13 mouse cellular contexts compared by ENCODE assay signal in genomic region chr4:151752551-151752950, GRCm38 (mm10).
DNase-seq lines count a peak whose midpoint lies in the region; ATAC-seq lines count a peak whose summit lies in the region.
"Had no signal": no experiment of that assay in that cellular context is flagged by ENCODE, and none has a peak within 500 bp of the region (broad histone marks: within the 10 kb centered on the region; RNA-seq: fewer than 3 reads in every experiment).

No protein-coding gene starts in this region.

- DNase-seq in cerebellum, postnatal 10 days: peak; percentile 57 to 62
- no peak for DNase-seq in cerebellum, postnatal 25 days
- peak; percentile 16 for DNase-seq in retina, embryonic 14.5 days (ENCODE audit: low spot score)
- no peak for DNase-seq in retina, postnatal 1 day
- DNase-seq in heart, adult 9 months (ENCODE audit: low spot score in 2 of 2): no peak
- DNase-seq: thymus, postnatal 25 days had no signal

- H3K27ac ChIP-seq in hindbrain, embryonic 15.5 days (replicated peaks): peak overlapping the region; percentile 28; the same call in 1 of the 2 replicates
- no peak overlapping the region; the same call in 1 of the 2 replicates for H3K27ac ChIP-seq in hindbrain, embryonic 12.5 days
- no peak overlapping the region for H3K27ac ChIP-seq in liver, embryonic 12.5 days
- H3K27ac ChIP-seq: layer of hippocampus, adult 2 months had no signal

- ATAC-seq in hindbrain, embryonic 15.5 days (ENCODE audit: low FRiP score, low read depth): 0 out of 2 replicates have a peak, but pooled peaks have one; percentile 2
- no peak for ATAC-seq in hindbrain, embryonic 12.5 days (ENCODE audit: low FRiP score)
- ATAC-seq in liver, embryonic 12.5 days: no peak
- ATAC-seq: lung, postnatal 0 days had no signal

- H3K4me2 ChIP-seq in hindbrain, embryonic 15.5 days: no peak overlapping the region
- no peak overlapping the region for H3K4me2 ChIP-seq in hindbrain, embryonic 12.5 days (replicated peaks)
- no peak overlapping the region for H3K4me2 ChIP-seq in liver, embryonic 12.5 days
- H3K4me2 ChIP-seq: heart, embryonic 13.5 days had no signal

- H3K9me3 ChIP-seq in hindbrain, embryonic 15.5 days: no peaks in the 10 kb centered on the region
- H3K9me3 ChIP-seq in hindbrain, embryonic 12.5 days (replicated peaks): no peaks in the 10 kb centered on the region
- no peaks in the 10 kb centered on the region for H3K9me3 ChIP-seq in liver, embryonic 12.5 days (replicated peaks)
- H3K9me3 ChIP-seq: heart, embryonic 13.5 days had no signal

- no peaks in the 10 kb centered on the region for H3K36me3 ChIP-seq in hindbrain, embryonic 15.5 days
- no peaks in the 10 kb centered on the region for H3K36me3 ChIP-seq in hindbrain, embryonic 12.5 days
- no peaks in the 10 kb centered on the region for H3K36me3 ChIP-seq in liver, embryonic 12.5 days

- 45% methylated on average over 7 of the region's 7 CpGs for WGBS in hindbrain, embryonic 15.5 days
- WGBS in hindbrain, embryonic 12.5 days: 53% methylated on average over 7 of the region's 7 CpGs
- 67% methylated on average over 7 of the region's 7 CpGs for WGBS in liver, embryonic 12.5 days (ENCODE audit: insufficient replicate concordance)

- peaks cover 35% of the 10 kb centered on the region for H3K4me1 ChIP-seq in hindbrain, embryonic 15.5 days (replicated peaks)
- H3K4me1 ChIP-seq in hindbrain, embryonic 12.5 days: peaks cover 43% of the 10 kb centered on the region
- peaks cover 3% of the 10 kb centered on the region; the same call in 1 of the 2 replicates for H3K4me1 ChIP-seq in liver, embryonic 12.5 days

- H3K9ac ChIP-seq in hindbrain, embryonic 15.5 days: no peak overlapping the region
- no peak overlapping the region for H3K9ac ChIP-seq in hindbrain, embryonic 12.5 days
- H3K9ac ChIP-seq in liver, embryonic 12.5 days: no peak overlapping the region
- H3K9ac ChIP-seq: heart, embryonic 13.5 days had no signal

- no peak overlapping the region for H3K4me3 ChIP-seq in hindbrain, embryonic 15.5 days
- no peak overlapping the region for H3K4me3 ChIP-seq in hindbrain, embryonic 12.5 days
- H3K4me3 ChIP-seq in liver, embryonic 12.5 days: no peak overlapping the region
- H3K4me3 ChIP-seq: heart, embryonic 13.5 days; layer of hippocampus, adult 2 months; megakaryocyte, embryonic 14.5 days had no signal

- no peaks in the 10 kb centered on the region for H3K27me3 ChIP-seq in hindbrain, embryonic 15.5 days
- no peaks in the 10 kb centered on the region for H3K27me3 ChIP-seq in hindbrain, embryonic 12.5 days
- H3K27me3 ChIP-seq in liver, embryonic 12.5 days (replicated peaks): no peaks in the 10 kb centered on the region
- H3K27me3 ChIP-seq: heart, embryonic 13.5 days; megakaryocyte, embryonic 14.5 days had no signal

Comparison
In these comparisons a context has a peak if more than half of its experiments do, and no peak if none do; other contexts are left out.
1. DNase-seq: peak in cerebellum, postnatal 10 days (2 of 2) and retina, embryonic 14.5 days (single experiment); none in cerebellum, postnatal 25 days (0 of 2), retina, postnatal 1 day (single experiment) and heart, adult 9 months (0 of 2).